In the genomic region with DNA sequence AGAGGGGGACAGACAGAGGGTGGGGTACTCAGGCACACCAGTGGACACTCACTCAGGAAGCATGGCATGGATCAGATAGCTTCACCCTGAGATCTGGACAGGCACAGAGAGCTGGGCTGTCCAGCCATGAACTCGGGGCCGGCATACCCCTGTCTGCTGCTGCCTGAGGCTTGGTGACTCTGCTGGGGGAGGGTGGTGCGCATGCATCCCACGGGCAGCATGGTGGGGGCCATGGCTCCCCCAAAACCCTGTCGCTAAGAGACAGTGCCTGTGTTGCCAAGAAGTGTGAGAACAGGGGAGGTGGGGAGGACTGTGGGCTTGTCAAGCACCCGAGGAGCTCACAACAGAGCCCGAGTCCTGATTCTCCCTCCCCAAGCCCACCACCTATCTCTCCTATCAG, we compare ENCODE assay signal across 13 mouse cellular contexts. TPM values are rescaled to one million over a fixed set of nuclear protein-coding genes. Genes with fewer than 3 reads are reported as not detected.
DNase-seq lines count a peak whose midpoint lies in the region; ATAC-seq and TF ChIP-seq lines count a peak whose summit lies in the region.
"Had no signal": no experiment of that assay in that cellular context is flagged by ENCODE, and none has a peak within 500 bp of the region (broad histone marks: within the 10 kb centered on the region; RNA-seq: fewer than 3 reads in every experiment).

No protein-coding gene starts in this region.

- H3K36me3 ChIP-seq in heart, adult 2 months (ENCODE audit: control insufficient read depth, insufficient read depth, low read length): no peaks in the 10 kb centered on the region
- H3K36me3 ChIP-seq in neural tube, embryonic 12.5 days: peaks cover 5% of the 10 kb centered on the region
- H3K36me3 ChIP-seq in midbrain, embryonic 15.5 days (replicated peaks): no peaks in the 10 kb centered on the region
- no peaks in the 10 kb centered on the region for H3K36me3 ChIP-seq in intestine, postnatal 0 days (ENCODE audit: control insufficient read depth, insufficient read depth)
- H3K36me3 ChIP-seq: stomach, embryonic 15.5 days had no signal

- no peaks in the 10 kb centered on the region for H3K9me3 ChIP-seq in neural tube, embryonic 12.5 days
- no peaks in the 10 kb centered on the region for H3K9me3 ChIP-seq in midbrain, embryonic 15.5 days
- no peaks in the 10 kb centered on the region for H3K9me3 ChIP-seq in intestine, postnatal 0 days (ENCODE audit: control insufficient read depth)
- H3K9me3 ChIP-seq: stomach, embryonic 15.5 days had no signal

- H3K4me2 ChIP-seq in neural tube, embryonic 12.5 days (replicated peaks): no peak overlapping the region
- no peak overlapping the region for H3K4me2 ChIP-seq in midbrain, embryonic 15.5 days
- no peak overlapping the region for H3K4me2 ChIP-seq in intestine, postnatal 0 days (replicated peaks; ENCODE audit: low read depth)
- H3K4me2 ChIP-seq: stomach, embryonic 15.5 days had no signal

- no peak for TF ChIP-seq POLR2A in heart, adult 2 months (IDR thresholded peaks at IDR 0.05; ENCODE audit: insufficient read depth, low read depth, low read length)

- no peak for TF ChIP-seq EP300 in heart, adult 2 months (IDR thresholded peaks at IDR 0.05; ENCODE audit: insufficient read depth, low read depth, low read length)

- H3K4me3 ChIP-seq in heart, adult 2 months: no peak overlapping the region
- H3K4me3 ChIP-seq in neural tube, embryonic 12.5 days: no peak overlapping the region
- H3K4me3 ChIP-seq in midbrain, embryonic 15.5 days: no peak overlapping the region
- no peak overlapping the region for H3K4me3 ChIP-seq in intestine, postnatal 0 days (ENCODE audit: low read depth, low read length)
- H3K4me3 ChIP-seq: stomach, embryonic 15.5 days had no signal

- no peaks in the 10 kb centered on the region for H3K79me2 ChIP-seq in heart, adult 2 months (replicated peaks; ENCODE audit: control insufficient read depth, insufficient read depth, low read length)

- H3K4me1 ChIP-seq in heart, adult 2 months (ENCODE audit: control insufficient read depth, insufficient read depth, low read length): no peaks in the 10 kb centered on the region
- H3K4me1 ChIP-seq in neural tube, embryonic 12.5 days: peaks cover 13% of the 10 kb centered on the region; the same call in 1 of the 2 replicates
- peaks cover 12% of the 10 kb centered on the region; the same call in 1 of the 2 replicates for H3K4me1 ChIP-seq in midbrain, embryonic 15.5 days
- H3K4me1 ChIP-seq in intestine, postnatal 0 days (replicated peaks; ENCODE audit: control insufficient read depth, insufficient read depth, low read length): no peaks in the 10 kb centered on the region
- H3K4me1 ChIP-seq: stomach, embryonic 15.5 days had no signal

- TF ChIP-seq CTCF in heart, adult 2 months (IDR thresholded peaks at IDR 0.05): no peak
- no peak for TF ChIP-seq CTCF in intestine, postnatal 0 days (IDR thresholded peaks at IDR 0.05; ENCODE audit: low read depth)

- WGBS in heart, adult 2 months: 45% methylated on average over 7 of the region's 7 CpGs
- WGBS in neural tube, embryonic 12.5 days: 61% methylated on average over 7 of the region's 7 CpGs
- WGBS in midbrain, embryonic 15.5 days: 61% methylated on average over 7 of the region's 7 CpGs
- 41% methylated on average over 7 of the region's 7 CpGs for WGBS in intestine, postnatal 0 days

- 0 out of 2 replicates have a peak, but pooled peaks have one; percentile 19 for ATAC-seq in neural tube, embryonic 12.5 days (ENCODE audit: low FRiP score, low read depth)
- ATAC-seq in midbrain, embryonic 15.5 days (replicated peaks): 0 out of 2 replicates have a peak, but pooled peaks have one; percentile 6
- no peak for ATAC-seq in intestine, postnatal 0 days

- DNase-seq in heart, adult 11 months: peak; percentile 77
- DNase-seq in heart, adult 2 months: no peak
- no peak for DNase-seq in neural tube, embryonic 10.5 days (ENCODE audit: extremely low spot score, low spot score)
- no peak for DNase-seq in cerebellum, postnatal 4 days (ENCODE audit: low spot score in 2 of 2)
- DNase-seq in kidney, adult 8-10 months: no peak
- DNase-seq: kidney, postnatal 36 days; lung, adult 18-20 months had no signal

- H3K27me3 ChIP-seq in heart, adult 2 months (ENCODE audit: control insufficient read depth, insufficient read depth, low read length): no peaks in the 10 kb centered on the region; the same call in 1 of the 2 replicates
- H3K27me3 ChIP-seq in neural tube, embryonic 12.5 days (replicated peaks): 0 out of 2 replicates have a peak, but pooled peaks cover 4% of the 10 kb centered on the region
- H3K27me3 ChIP-seq in midbrain, embryonic 15.5 days (replicated peaks): no peaks in the 10 kb centered on the region
- H3K27me3 ChIP-seq in intestine, postnatal 0 days (replicated peaks; ENCODE audit: control insufficient read depth, insufficient read depth, low read length): no peaks in the 10 kb centered on the region

- intact Hi-C loops in heart, adult 2 months (cut with DNase I): no loop called here

- no peak overlapping the region for H3K9ac ChIP-seq in heart, adult 2 months (ENCODE audit: low read depth, low read length)
- H3K9ac ChIP-seq in neural tube, embryonic 12.5 days: no peak overlapping the region
- no peak overlapping the region for H3K9ac ChIP-seq in midbrain, embryonic 15.5 days
- no peak overlapping the region for H3K9ac ChIP-seq in intestine, postnatal 0 days (ENCODE audit: low read depth, low read length)
- H3K9ac ChIP-seq: stomach, embryonic 15.5 days had no signal

- H3K27ac ChIP-seq in heart, adult 2 months: no peak overlapping the region
- H3K27ac ChIP-seq in neural tube, embryonic 12.5 days: no peak overlapping the region
- H3K27ac ChIP-seq in midbrain, embryonic 15.5 days: no peak overlapping the region
- no peak overlapping the region for H3K27ac ChIP-seq in intestine, postnatal 0 days (ENCODE audit: low read depth, low read length)
- H3K27ac ChIP-seq: stomach, embryonic 15.5 days had no signal

RNA-seq across cellular contexts. Expression of gene Cpne6, which starts 0.8 kb away (rescaled TPM):
- total RNA-seq in heart, adult 2 months (2021): not detected
- polyA plus RNA-seq in heart, adult 2 months (2012; rRNA removed): 0.25 and 0.26 TPM in 2 replicates
- polyA plus RNA-seq in neural tube, embryonic 12.5 days (2016; fragmentation: Nextera tagmentation; extraction: Ambion mirVana): 1.4 and 2.4 TPM in 2 replicates
- 1.9 and 2.1 TPM in 2 replicates for polyA plus RNA-seq in midbrain, embryonic 15.5 days (2015; fragmentation: Nextera tagmentation; extraction: Ambion mirVana)
- polyA plus RNA-seq in intestine, postnatal 0 days (2015; fragmentation: Nextera tagmentation; extraction: Ambion mirVana): 0.24 and 0.39 TPM in 2 replicates
- total RNA-seq: neutrophil, adult 5-6 weeks had no signal
- polyA plus RNA-seq: C2C12 had no signal

RNA-seq across cellular contexts. Expression of gene Nrl, which starts 13.7 kb away (rescaled TPM):
- total RNA-seq in heart, adult 2 months (2021): not detected
- polyA plus RNA-seq in heart, adult 2 months (2012; rRNA removed): not detected in 2 replicates
- polyA plus RNA-seq in neural tube, embryonic 12.5 days (2016; fragmentation: Nextera tagmentation; extraction: Ambion mirVana): 0.10 and 0.19 TPM in 2 replicates
- 0.15 and 0.17 TPM in 2 replicates for polyA plus RNA-seq in midbrain, embryonic 15.5 days (2015; fragmentation: Nextera tagmentation; extraction: Ambion mirVana)
- not detected in 2 replicates for polyA plus RNA-seq in intestine, postnatal 0 days (2015; fragmentation: Nextera tagmentation; extraction: Ambion mirVana)
- total RNA-seq: neutrophil, adult 5-6 weeks had no signal
- polyA plus RNA-seq: C2C12; stomach, embryonic 15.5 days had no signal

RNA-seq across cellular contexts. Expression of gene Carmil3, which starts 20.6 kb away (rescaled TPM):
- total RNA-seq in heart, adult 2 months (2021): 1 to 10 TPM; 1.3 to 2.0 TPM
- polyA plus RNA-seq in heart, adult 2 months (2012; rRNA removed): 3.4 and 4.8 TPM in 2 replicates
- 16.1 and 16.8 TPM in 2 replicates for polyA plus RNA-seq in neural tube, embryonic 12.5 days (2016; fragmentation: Nextera tagmentation; extraction: Ambion mirVana)
- 32.4 and 36.1 TPM in 2 replicates for polyA plus RNA-seq in midbrain, embryonic 15.5 days (2015; fragmentation: Nextera tagmentation; extraction: Ambion mirVana)
- 0.52 and 0.61 TPM in 2 replicates for polyA plus RNA-seq in intestine, postnatal 0 days (2015; fragmentation: Nextera tagmentation; extraction: Ambion mirVana)
- total RNA-seq: neutrophil, adult 5-6 weeks had no signal

RNA-seq across cellular contexts. Expression of gene Pck2, which starts 29.0 kb away (rescaled TPM):
- 1 to 10 TPM; 9.0 to 9.4 TPM for total RNA-seq in heart, adult 2 months (2021)
- 13.3 and 15.3 TPM in 2 replicates for polyA plus RNA-seq in heart, adult 2 months (2012; rRNA removed)
- polyA plus RNA-seq in neural tube, embryonic 12.5 days (2016; fragmentation: Nextera tagmentation; extraction: Ambion mirVana): 18.2 and 21.0 TPM in 2 replicates
- polyA plus RNA-seq in midbrain, embryonic 15.5 days (2015; fragmentation: Nextera tagmentation; extraction: Ambion mirVana): 25.4 and 28.0 TPM in 2 replicates
- 16.7 and 17.6 TPM in 2 replicates for polyA plus RNA-seq in intestine, postnatal 0 days (2015; fragmentation: Nextera tagmentation; extraction: Ambion mirVana)

RNA-seq across cellular contexts. Expression of gene Dhrs4, which starts 32.5 kb away (rescaled TPM):
- total RNA-seq in heart, adult 2 months (2021): 100 to 1,000 TPM; 106 to 125 TPM
- 64.7 and 85.7 TPM in 2 replicates for polyA plus RNA-seq in heart, adult 2 months (2012; rRNA removed)
- 41.5 and 41.7 TPM in 2 replicates for polyA plus RNA-seq in neural tube, embryonic 12.5 days (2016; fragmentation: Nextera tagmentation; extraction: Ambion mirVana)
- polyA plus RNA-seq in midbrain, embryonic 15.5 days (2015; fragmentation: Nextera tagmentation; extraction: Ambion mirVana): 20.8 and 21.6 TPM in 2 replicates
- 130 and 133 TPM in 2 replicates for polyA plus RNA-seq in intestine, postnatal 0 days (2015; fragmentation: Nextera tagmentation; extraction: Ambion mirVana)
